Mouse (Mus musculus): Measurements from ENCODE around the gene Sema6d. TPM values are rescaled to one million over a fixed set of nuclear protein-coding genes. Genes with fewer than 3 reads are reported as not detected.

The Sema6d gene
- polyA plus RNA-seq, 1 experiment from 2014 or later, result 3.6 TPM

- no peak for ATAC-seq
- no peak overlapping the region for H3K27ac ChIP-seq (ENCODE audit: low read depth)
- DNase-seq, result no peak
- H3K9me3 ChIP-seq (ENCODE audit: low read length), result no peaks in the 10 kb centered on the region
- no peak overlapping the region for H3K9ac ChIP-seq (replicated peaks)
- WGBS (ENCODE audit: insufficient replicate concordance), result 69% methylated on average over 1 of the region's 1 CpGs
- TF ChIP-seq EP300 (IDR thresholded peaks at IDR 0.05; ENCODE audit: low read depth) (no peak), CTCF (IDR thresholded peaks at IDR 0.05; ENCODE audit: low read depth) (no peak)
- no peaks in the 10 kb centered on the region for H3K36me3 ChIP-seq (replicated peaks; ENCODE audit: insufficient read depth, low read length)
- no peaks in the 10 kb centered on the region for H3K4me1 ChIP-seq (ENCODE audit: insufficient read depth)
- H3K4me3 ChIP-seq (ENCODE audit: low read depth, low read length), result no peak overlapping the region
- H3K4me2 ChIP-seq (ENCODE audit: low read depth, low read length), result no peak overlapping the region
- no peaks in the 10 kb centered on the region for H3K27me3 ChIP-seq (ENCODE audit: insufficient read depth, low read length)
Measured at GRCm38 (mm10) chr2:124485761-124486160, 396.0 kb downstream of the Sema6d start.

- DNase-seq, result no peak
- Histone ChIP-seq H3K36me3 (replicated peaks; ENCODE audit: insufficient read depth, low read length) (no peaks in the 10 kb centered on the region), H3K9ac (replicated peaks) (no peak overlapping the region), H3K27me3 (ENCODE audit: insufficient read depth, low read length) (no peaks in the 10 kb centered on the region), H3K4me1 (ENCODE audit: insufficient read depth) (no peaks in the 10 kb centered on the region), H3K27ac (ENCODE audit: low read depth) (no peak overlapping the region), H3K4me2 (ENCODE audit: low read depth, low read length) (no peak overlapping the region), H3K9me3 (ENCODE audit: low read length) (no peaks in the 10 kb centered on the region), H3K4me3 (ENCODE audit: low read depth, low read length) (no peak overlapping the region)
- WGBS (ENCODE audit: insufficient replicate concordance), result 73% methylated on average over 12 of the region's 12 CpGs
- TF ChIP-seq EP300 (IDR thresholded peaks at IDR 0.05; ENCODE audit: low read depth), result no peak
- no peak for TF ChIP-seq CTCF (IDR thresholded peaks at IDR 0.05; ENCODE audit: low read depth)
- ATAC-seq, result no peak
Measured at GRCm38 (mm10) chr2:124490010-124490801, 400.4 kb downstream of the Sema6d start.

GRCm38 (mm10) chr2:124495751-124496150 is 406.0 kb downstream of the Sema6d start:
- Histone ChIP-seq H3K36me3 (replicated peaks; ENCODE audit: insufficient read depth, low read length) (no peaks in the 10 kb centered on the region), H3K4me3 (ENCODE audit: low read depth, low read length) (no peak overlapping the region), H3K27me3 (ENCODE audit: insufficient read depth, low read length) (no peaks in the 10 kb centered on the region), H3K27ac (ENCODE audit: low read depth) (no peak overlapping the region), H3K9ac (replicated peaks) (no peak overlapping the region), H3K9me3 (ENCODE audit: low read length) (no peaks in the 10 kb centered on the region), H3K4me1 (ENCODE audit: insufficient read depth) (no peaks in the 10 kb centered on the region), H3K4me2 (ENCODE audit: low read depth, low read length) (no peak overlapping the region)
- no peak for DNase-seq
- TF ChIP-seq EP300 (IDR thresholded peaks at IDR 0.05; ENCODE audit: low read depth), result no peak
- TF ChIP-seq CTCF (IDR thresholded peaks at IDR 0.05; ENCODE audit: low read depth), result no peak
- no peak for ATAC-seq
- 58% methylated on average over 1 of the region's 1 CpGs for WGBS (ENCODE audit: insufficient replicate concordance)

GRCm38 (mm10) chr2:124499670-124500069 is 409.9 kb downstream of the Sema6d start:
- H3K9ac ChIP-seq (replicated peaks), result no peak overlapping the region
- TF ChIP-seq CTCF (IDR thresholded peaks at IDR 0.05; ENCODE audit: low read depth), result no peak
- no peak for TF ChIP-seq EP300 (IDR thresholded peaks at IDR 0.05; ENCODE audit: low read depth)
- ATAC-seq (no peak), DNase-seq (no peak)
- no peaks in the 10 kb centered on the region for H3K36me3 ChIP-seq (replicated peaks; ENCODE audit: insufficient read depth, low read length)
- H3K9me3 ChIP-seq (ENCODE audit: low read length), result no peaks in the 10 kb centered on the region
- H3K27ac ChIP-seq (ENCODE audit: low read depth), result no peak overlapping the region
- no peaks in the 10 kb centered on the region for H3K27me3 ChIP-seq (ENCODE audit: insufficient read depth, low read length)
- H3K4me1 ChIP-seq (ENCODE audit: insufficient read depth), result no peaks in the 10 kb centered on the region
- WGBS (ENCODE audit: insufficient replicate concordance), result 50% methylated on average over 1 of the region's 1 CpGs
- H3K4me3 ChIP-seq (ENCODE audit: low read depth, low read length), result no peak overlapping the region
- H3K4me2 ChIP-seq (ENCODE audit: low read depth, low read length), result no peak overlapping the region

GRCm38 (mm10) chr2:124505784-124506489 is 416.2 kb downstream of the Sema6d start:
- DNase-seq (no peak), ATAC-seq (no peak)
- H3K9ac ChIP-seq (replicated peaks), result no peak overlapping the region
- no peaks in the 10 kb centered on the region for H3K4me1 ChIP-seq (ENCODE audit: insufficient read depth)
- TF ChIP-seq EP300 (IDR thresholded peaks at IDR 0.05; ENCODE audit: low read depth) (no peak), CTCF (IDR thresholded peaks at IDR 0.05; ENCODE audit: low read depth) (no peak)
- no peaks in the 10 kb centered on the region for H3K36me3 ChIP-seq (replicated peaks; ENCODE audit: insufficient read depth, low read length)
- no peaks in the 10 kb centered on the region for H3K9me3 ChIP-seq (ENCODE audit: low read length)
- no peak overlapping the region for H3K4me2 ChIP-seq (ENCODE audit: low read depth, low read length)
- WGBS (ENCODE audit: insufficient replicate concordance), result 49% methylated on average over 4 of the region's 4 CpGs
- H3K27ac ChIP-seq (ENCODE audit: low read depth), result no peak overlapping the region
- H3K4me3 ChIP-seq (ENCODE audit: low read depth, low read length), result no peak overlapping the region
- no peaks in the 10 kb centered on the region for H3K27me3 ChIP-seq (ENCODE audit: insufficient read depth, low read length)

- H3K9ac ChIP-seq (replicated peaks), result no peak overlapping the region
- no peaks in the 10 kb centered on the region for H3K9me3 ChIP-seq (ENCODE audit: low read length)
- no peaks in the 10 kb centered on the region for H3K36me3 ChIP-seq (replicated peaks; ENCODE audit: insufficient read depth, low read length)
- ATAC-seq (no peak), DNase-seq (no peak)
- H3K4me2 ChIP-seq (ENCODE audit: low read depth, low read length), result no peak overlapping the region
- H3K4me3 ChIP-seq (ENCODE audit: low read depth, low read length), result no peak overlapping the region
- 74% methylated on average over 4 of the region's 4 CpGs for WGBS (ENCODE audit: insufficient replicate concordance)
- no peaks in the 10 kb centered on the region for H3K27me3 ChIP-seq (ENCODE audit: insufficient read depth, low read length)
- TF ChIP-seq EP300 (IDR thresholded peaks at IDR 0.05; ENCODE audit: low read depth), result no peak
- TF ChIP-seq CTCF (IDR thresholded peaks at IDR 0.05; ENCODE audit: low read depth), result no peak
- no peak overlapping the region for H3K27ac ChIP-seq (ENCODE audit: low read depth)
- no peaks in the 10 kb centered on the region for H3K4me1 ChIP-seq (ENCODE audit: insufficient read depth)
Measured at GRCm38 (mm10) chr2:124507804-124508203, 418.0 kb downstream of the Sema6d start.

Measured in liver, postnatal 0 days (tissue).